Mouse (Mus musculus) bone marrow macrophage, adult 2 months (primary cell): ENCODE results near the gene Slc30a2.

ENCODE experiments used
- CTCF ChIP-seq: IDR thresholded peaks from 2 replicates; pipeline ENCODE4 v1.5.1; 2012; ENCODE audit warnings: low read depth, mild to moderate bottlenecking, low read length, moderate library complexity
- POLR2A ChIP-seq: IDR thresholded peaks from 2 replicates; pipeline ENCODE4 v1.6.1; 2012; ENCODE audit warnings: mild to moderate bottlenecking, low read depth, low read length, borderline replicate concordance

GRCm38 (mm10) chr4:134391636-134392035 is 48.7 kb downstream of the Slc30a2 start:
- no peak for TF ChIP-seq CTCF
- no peak for TF ChIP-seq POLR2A
